Mouse (Mus musculus) ovary, adult 18-20 months (tissue): ENCODE measurements around the gene Sqor.

ENCODE experiments used
- DNase-seq: peaks from one replicate; pipeline ENCODE4 v3.0.0; 2022; ENCODE audit warnings: low spot score, mixed read lengths

The Sqor gene

DNA sequence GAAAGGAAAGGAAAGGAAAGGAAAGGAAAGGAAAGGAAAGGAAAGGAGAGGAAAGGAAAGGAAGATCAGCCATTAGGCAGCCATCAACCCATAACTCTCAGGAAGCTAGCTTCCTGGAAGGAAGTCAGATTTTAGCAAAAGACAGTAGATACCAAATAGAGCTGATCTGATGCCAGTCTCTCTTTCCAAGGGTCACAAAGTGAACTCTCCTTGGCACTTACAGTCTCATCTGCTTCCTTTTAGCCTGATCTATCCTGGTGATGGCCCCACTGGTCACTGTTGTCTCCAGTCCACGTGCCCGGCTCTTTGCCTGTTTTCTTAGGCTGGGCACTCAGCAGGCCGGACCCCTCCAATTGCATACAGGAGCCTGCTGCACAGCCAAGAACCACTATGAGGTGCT lies 19.7 kb downstream of the Sqor start:
- no peak for DNase-seq

DNA sequence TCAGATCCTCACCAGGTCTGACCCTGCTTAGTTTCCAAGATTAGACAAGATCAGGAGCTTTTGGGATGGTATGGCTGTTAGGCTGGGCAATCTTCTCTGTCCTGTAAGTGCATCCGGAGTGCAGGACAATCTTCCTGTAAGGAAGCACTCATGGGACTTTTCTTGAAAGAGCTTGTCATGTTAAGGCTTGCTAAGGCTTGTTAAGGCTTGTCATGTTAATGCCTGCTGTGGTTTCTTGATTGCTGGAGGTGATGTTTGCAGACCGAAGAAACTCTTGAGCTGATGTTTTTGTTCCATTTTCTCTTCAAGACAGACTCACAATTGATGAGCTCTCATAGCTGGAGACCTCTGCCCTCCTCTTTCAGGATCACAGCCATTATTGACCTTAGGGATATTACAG lies 21.1 kb downstream of the Sqor start:
- no peak for DNase-seq

- no peak for DNase-seq
Observed at GRCm38 (mm10) chr2:122789311-122789710, 24.3 kb downstream of the Sqor start.

GRCm38 (mm10) chr2:122789730-122790129 lies 24.7 kb downstream of the Sqor start:
- no peak for DNase-seq

DNA sequence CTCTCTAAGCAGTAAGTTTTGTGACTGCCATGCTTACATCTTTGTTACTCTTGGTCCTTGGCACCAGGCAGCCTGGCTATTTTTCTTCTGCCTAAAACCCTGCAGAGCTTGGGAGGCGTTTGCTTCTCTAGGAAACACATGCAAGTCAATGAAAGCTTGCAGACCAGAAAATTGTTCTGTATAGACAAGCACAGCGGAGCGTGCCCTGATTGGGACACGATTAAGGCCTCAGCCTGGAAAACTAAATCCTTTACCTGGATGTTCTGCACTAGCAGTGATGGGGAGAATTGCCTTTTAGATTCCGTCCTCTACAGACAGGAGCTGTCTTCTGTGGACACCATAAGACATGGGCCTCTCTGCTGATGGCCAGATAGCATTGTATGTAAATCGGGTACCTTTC lies 39.4 kb downstream of the Sqor start:
- no peak for DNase-seq

- DNase-seq, result no peak
Observed at GRCm38 (mm10) chr2:122806040-122806439, 41.0 kb downstream of the Sqor start.

DNA sequence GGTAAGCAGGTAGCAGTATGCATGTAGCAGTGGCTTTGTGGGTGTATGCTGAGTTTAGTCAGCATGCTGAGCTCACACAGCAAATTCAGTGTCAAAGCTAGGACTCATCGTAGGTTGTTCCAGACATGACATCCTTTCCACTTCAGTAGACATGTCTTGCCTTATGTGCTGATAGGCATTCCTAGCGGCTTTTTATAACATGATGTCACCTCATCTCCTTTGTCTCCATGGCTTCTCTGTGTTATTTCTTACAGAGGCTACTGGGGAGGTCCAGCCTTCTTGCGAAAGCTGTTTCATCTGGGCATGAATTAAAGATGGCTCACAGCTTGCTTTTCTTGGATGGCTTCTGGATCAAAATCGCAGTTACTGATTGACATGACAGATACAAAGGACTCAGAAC lies 44.0 kb downstream of the Sqor start:
- DNase-seq, result no peak

DNA sequence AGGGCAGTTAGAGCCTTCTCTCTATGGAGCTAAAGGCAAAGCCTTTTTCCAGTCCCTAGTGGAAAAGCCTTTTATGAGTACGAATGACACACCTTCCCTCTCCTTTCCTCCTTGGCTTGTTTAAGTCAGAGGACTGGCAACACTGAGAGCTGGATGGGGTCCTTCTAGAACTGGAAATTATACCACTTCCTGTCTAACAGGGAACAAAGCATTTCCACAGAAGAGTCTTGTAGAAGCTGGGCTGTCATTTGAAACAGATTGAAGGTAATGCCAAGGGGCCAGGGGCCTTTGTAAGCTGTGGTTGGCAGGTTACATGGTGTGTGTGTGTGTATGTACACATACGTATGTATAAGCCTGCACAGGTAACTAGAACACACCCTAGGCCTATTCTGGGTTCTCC lies 51.9 kb downstream of the Sqor start:
- DNase-seq, result no peak

GRCm38 (mm10) chr2:122821246-122821645 lies 56.2 kb downstream of the Sqor start:
- no peak for DNase-seq

DNA sequence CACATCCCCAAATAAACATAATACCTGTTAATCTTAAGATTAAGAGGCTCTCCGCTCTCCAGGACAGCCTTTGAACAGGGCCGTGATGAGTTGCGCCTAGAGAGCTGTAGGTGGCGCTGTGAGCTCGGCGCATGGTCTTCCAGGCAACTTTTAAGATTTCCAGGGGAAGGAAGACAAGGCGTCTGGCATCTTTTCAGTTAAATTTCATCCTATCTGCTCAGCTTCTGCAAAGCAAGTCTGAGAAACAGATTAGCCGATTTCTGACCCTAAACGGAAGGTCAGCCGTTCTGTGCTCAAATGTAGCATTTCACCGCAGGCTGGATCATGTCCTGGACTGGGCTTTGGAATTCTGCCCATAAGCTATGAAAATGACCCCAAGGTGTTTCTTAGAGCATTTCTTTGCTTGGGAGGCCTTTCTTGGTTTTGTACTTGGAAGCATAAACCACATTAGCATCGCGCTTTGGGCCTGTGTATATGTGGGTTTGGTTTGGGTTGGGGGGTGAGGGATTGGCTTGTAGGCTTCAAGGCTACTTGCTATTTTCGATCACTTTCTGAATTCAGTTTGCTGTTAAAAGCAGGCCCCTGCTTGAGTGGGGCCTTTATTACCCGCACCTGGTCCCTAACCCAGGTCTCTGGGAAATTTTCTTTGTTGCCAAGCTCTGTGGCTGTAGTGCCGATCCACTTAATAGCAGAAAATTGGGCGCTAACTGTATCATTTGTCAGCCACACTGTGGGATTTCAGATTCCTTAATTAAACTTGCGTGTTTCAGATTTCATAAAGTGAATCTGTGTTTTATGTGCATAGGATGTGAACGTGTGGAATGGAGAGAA lies 60.6 kb downstream of the Sqor start:
- no peak for DNase-seq

- DNase-seq, result no peak
Observed at GRCm38 (mm10) chr2:122826302-122826701, 61.3 kb downstream of the Sqor start.

DNA sequence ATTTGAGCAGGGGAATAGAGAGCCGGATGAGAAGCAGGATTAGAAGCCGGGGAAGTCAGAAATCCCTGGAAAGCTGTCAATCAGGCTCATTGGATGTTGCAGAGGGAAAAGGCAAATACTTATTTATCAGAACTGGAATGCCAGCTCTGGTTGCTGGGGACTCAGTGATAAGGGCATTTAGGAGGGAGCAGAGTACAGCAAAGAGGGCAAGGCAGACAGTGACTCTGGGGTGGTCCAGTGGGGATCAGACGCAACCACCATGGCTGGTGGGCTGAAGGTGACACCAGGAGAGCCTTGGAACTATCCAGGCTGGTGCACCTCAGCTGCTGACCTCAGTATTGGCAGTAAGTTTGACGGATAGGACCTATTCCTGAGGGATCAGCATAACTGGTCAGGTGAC lies 89.6 kb downstream of the Sqor start:
- DNase-seq, result no peak

GRCm38 (mm10) chr2:122855354-122855753 lies 90.3 kb downstream of the Sqor start:
- no peak for DNase-seq
